Mouse (Mus musculus): ENCODE data around the gene Fam166b. TPM values are rescaled to one million over a fixed set of nuclear protein-coding genes. Genes with fewer than 3 reads are reported as not detected.

The Fam166b gene
- polyA plus RNA-seq, 1 experiment from 2014 or later, result 0.21 TPM

DNA sequence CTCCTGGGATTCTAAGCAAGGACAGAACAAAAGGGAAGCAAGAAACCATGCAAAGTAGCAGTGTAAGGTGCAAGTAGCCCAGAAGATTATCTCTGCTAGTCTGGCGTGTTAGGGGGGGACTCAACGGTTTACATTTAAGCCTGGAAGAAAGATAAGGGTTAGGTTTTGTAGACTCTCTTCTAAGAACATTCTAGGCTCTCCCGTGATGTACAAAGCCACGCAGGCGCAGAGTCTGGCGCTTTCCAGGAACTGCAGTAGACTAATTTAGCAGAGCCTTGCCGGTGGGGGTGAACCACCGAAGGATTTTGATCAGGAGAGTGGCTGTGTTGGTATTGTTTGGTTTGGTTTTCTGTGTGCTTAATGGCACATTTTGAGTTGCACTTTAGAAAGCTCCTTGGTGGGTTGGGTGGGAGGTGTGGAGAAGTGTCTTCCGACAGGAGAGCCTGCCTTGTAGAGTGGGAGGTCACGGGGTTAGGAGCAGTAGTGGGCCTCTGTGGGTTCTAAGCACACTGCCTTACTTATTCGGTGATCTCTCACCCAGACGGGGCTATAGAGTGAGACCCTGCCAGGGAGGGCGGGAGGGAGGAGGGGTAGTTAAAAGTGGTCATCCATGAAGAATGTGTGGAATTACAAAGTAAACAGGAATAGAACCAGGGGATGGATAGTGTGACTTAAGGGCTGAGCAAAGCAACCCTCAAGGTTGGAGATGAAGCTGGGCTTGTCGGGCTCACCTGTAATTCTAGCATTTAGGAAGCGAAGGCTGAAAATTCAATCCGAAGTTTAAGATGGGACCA lies 11.5 kb downstream of the Fam166b start:
- ATAC-seq (replicated peaks; ENCODE audit: extremely low read depth, insufficient read depth, low FRiP score), result no peak
- no peak overlapping the region for H3K4me2 ChIP-seq (ENCODE audit: low read depth, low read length)
- no peak overlapping the region for H3K4me3 ChIP-seq (ENCODE audit: low read length)
- peaks cover 28% of the 10 kb centered on the region for H3K36me3 ChIP-seq (ENCODE audit: control insufficient read depth, insufficient read depth)
- 62% methylated on average over 16 of the region's 16 CpGs for WGBS
- H3K9ac ChIP-seq (ENCODE audit: low read length), result no peak overlapping the region
- no peaks in the 10 kb centered on the region for H3K27me3 ChIP-seq (ENCODE audit: control insufficient read depth, insufficient read depth, low read length)
- H3K27ac ChIP-seq (ENCODE audit: low read length), result no peak overlapping the region
- H3K9me3 ChIP-seq (replicated peaks; ENCODE audit: control insufficient read depth, low read length), result no peaks in the 10 kb centered on the region
- peaks cover 17% of the 10 kb centered on the region for H3K4me1 ChIP-seq (ENCODE audit: control insufficient read depth, insufficient read depth, low read length)

DNA sequence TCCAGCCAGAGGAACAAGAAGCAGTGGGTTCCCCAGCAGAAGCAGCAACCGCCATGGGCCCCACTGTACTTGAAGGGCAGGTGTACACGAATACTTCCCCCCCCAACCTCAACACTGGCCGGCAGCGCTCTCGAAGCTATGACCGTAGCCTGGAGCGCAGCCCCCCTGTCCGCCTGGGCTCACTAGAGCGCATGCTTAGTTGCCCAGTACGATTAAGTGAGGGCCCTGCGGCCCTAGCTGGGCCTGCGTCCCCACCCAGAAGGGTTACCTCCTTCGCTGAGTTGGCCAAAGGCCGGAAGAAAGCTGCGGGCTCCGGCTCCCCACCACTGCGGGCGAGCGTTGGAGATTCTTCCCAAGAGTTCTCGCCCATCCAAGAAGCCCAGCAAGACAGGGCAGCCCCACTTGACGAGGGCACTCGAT lies 12.9 kb downstream of the Fam166b start:
- 94% methylated on average over 22 of the region's 22 CpGs for WGBS
- no peak for ATAC-seq (replicated peaks; ENCODE audit: extremely low read depth, insufficient read depth, low FRiP score)

DNA sequence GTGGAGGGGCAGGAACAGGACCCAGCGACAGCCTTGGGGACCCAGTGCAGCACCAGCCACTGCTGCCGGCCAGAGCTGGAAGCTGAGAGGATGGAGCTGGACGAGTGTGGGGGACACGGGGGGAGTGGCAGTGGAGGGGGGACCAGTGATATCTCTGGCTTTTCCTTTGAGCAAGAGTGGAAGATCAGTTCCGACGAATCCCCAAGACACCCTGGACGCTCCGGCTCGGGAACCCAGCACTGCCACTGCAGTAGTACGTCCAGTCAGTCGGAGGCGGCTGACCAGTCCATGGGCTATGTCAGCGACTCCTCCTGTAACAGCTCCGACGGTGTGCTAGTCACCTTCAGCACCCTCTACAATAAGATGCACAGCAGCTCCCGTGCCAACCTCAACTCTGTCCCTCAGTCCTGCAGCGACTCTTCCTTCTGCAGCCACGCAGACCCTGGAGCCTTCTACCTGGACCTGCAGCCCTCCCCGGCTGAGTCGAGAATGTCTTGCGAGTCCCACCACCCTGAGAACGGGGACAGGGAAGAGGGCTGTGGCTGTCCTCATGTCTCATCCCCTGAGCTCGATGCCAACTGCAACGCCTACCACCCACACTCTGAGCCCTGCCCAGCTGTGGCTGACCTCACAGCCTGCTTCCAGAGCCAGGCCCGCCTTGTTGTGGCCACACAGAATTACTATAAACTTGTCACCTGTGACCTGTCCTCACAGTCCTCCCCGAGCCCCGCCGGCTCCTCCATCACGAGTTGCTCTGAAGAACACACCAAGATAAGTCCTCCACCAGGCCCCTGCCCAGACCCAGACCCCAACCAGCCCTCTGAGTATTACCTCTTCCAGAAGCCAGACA lies 13.5 kb downstream of the Fam166b start:
- Histone ChIP-seq H3K4me2 (ENCODE audit: low read depth, low read length) (no peak overlapping the region), H3K27ac (ENCODE audit: low read length) (no peak overlapping the region), H3K9me3 (replicated peaks; ENCODE audit: control insufficient read depth, low read length) (no peaks in the 10 kb centered on the region), H3K4me1 (ENCODE audit: control insufficient read depth, insufficient read depth, low read length) (peaks cover 17% of the 10 kb centered on the region), H3K36me3 (ENCODE audit: control insufficient read depth, insufficient read depth) (peaks cover 20% of the 10 kb centered on the region), H3K27me3 (ENCODE audit: control insufficient read depth, insufficient read depth, low read length) (no peaks in the 10 kb centered on the region), H3K9ac (ENCODE audit: low read length) (no peak overlapping the region), H3K4me3 (ENCODE audit: low read length) (no peak overlapping the region)
- 80% methylated on average over 29 of the region's 29 CpGs for WGBS
- no peak for ATAC-seq (replicated peaks; ENCODE audit: extremely low read depth, insufficient read depth, low FRiP score)

More for the DNA sequence above, 12.9 kb downstream of the Fam166b start:
- H3K9me3 ChIP-seq (replicated peaks; ENCODE audit: control insufficient read depth, low read length), result no peaks in the 10 kb centered on the region
- H3K9ac ChIP-seq (ENCODE audit: low read length), result no peak overlapping the region
- H3K4me1 ChIP-seq (ENCODE audit: control insufficient read depth, insufficient read depth, low read length), result peaks cover 17% of the 10 kb centered on the region
- H3K36me3 ChIP-seq (ENCODE audit: control insufficient read depth, insufficient read depth), result peaks cover 20% of the 10 kb centered on the region
- H3K4me2 ChIP-seq (ENCODE audit: low read depth, low read length), result no peak overlapping the region
- no peak overlapping the region for H3K4me3 ChIP-seq (ENCODE audit: low read length)
- H3K27me3 ChIP-seq (ENCODE audit: control insufficient read depth, insufficient read depth, low read length), result no peaks in the 10 kb centered on the region
- H3K27ac ChIP-seq (ENCODE audit: low read length), result no peak overlapping the region

DNA sequence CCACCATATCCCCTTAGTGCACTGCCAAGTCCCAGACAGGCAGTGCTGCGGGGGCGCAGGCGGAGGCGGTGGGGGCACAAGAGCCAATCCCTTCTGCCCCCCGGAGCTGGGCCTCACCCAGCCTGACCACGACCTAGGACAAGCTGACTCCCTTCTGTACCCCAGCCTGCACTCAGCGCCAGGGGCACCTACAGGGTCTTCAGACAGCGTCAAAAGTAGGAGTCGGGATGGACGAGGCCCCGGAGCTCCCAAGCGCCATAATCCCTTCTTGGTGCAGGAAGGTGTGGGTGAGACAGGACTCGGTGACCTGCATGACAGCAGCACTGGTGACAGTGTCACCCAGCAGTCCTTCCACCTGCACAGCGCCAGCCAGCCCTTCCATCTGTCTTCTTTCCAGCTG lies 14.2 kb downstream of the Fam166b start:
- Histone ChIP-seq H3K4me2 (ENCODE audit: low read depth, low read length) (no peak overlapping the region), H3K9ac (ENCODE audit: low read length) (no peak overlapping the region), H3K27me3 (ENCODE audit: control insufficient read depth, insufficient read depth, low read length) (no peaks in the 10 kb centered on the region), H3K4me1 (ENCODE audit: control insufficient read depth, insufficient read depth, low read length) (peaks cover 14% of the 10 kb centered on the region), H3K9me3 (replicated peaks; ENCODE audit: control insufficient read depth, low read length) (no peaks in the 10 kb centered on the region), H3K36me3 (ENCODE audit: control insufficient read depth, insufficient read depth) (peaks cover 20% of the 10 kb centered on the region), H3K27ac (ENCODE audit: low read length) (no peak overlapping the region), H3K4me3 (ENCODE audit: low read length) (no peak overlapping the region)
- 84% methylated on average over 14 of the region's 14 CpGs for WGBS
- no peak for ATAC-seq (replicated peaks; ENCODE audit: extremely low read depth, insufficient read depth, low FRiP score)

DNA sequence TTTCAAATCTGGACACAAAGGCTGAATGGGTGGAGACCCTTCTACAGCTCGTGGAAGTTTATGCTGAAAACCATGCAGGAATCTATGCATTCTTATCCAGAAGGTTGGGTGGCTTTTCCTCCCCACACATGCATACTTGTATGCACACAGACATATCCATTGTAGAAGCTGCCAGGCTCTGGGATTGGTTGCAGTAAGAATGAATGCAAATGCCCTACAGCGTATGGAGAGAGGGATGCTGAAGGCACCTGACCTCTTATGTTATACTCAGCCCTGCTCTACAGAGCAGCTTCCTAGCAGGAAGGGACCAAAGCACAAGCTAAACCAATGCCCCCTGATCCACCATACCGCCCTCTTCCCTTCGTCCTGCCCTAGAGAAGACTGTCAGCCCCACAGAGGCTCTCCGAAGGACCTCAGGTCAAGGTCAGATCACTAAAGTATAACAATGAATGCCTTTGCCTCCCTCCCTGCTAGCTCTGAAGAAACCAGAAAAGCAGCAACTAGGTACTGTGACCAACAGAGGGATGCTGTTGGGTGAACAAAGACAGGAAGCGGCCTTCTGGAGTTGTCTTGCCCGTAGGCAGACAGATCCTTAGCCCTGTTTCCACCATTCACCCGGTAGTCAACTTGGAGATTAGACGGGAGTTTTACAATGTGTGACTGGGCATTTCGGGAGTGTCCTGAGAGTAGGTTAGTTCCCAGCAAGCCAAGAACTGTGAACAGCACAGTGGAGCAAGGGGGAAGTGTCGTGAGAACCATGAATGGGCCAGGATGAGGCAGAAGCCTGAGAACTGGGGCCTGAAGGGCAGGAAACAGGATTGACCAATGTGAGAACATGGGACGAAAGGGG lies 21.6 kb downstream of the Fam166b start:
- Histone ChIP-seq H3K27ac (ENCODE audit: low read length) (peak overlapping the region; percentile 74), H3K27me3 (ENCODE audit: control insufficient read depth, insufficient read depth, low read length) (no peaks in the 10 kb centered on the region), H3K9me3 (replicated peaks; ENCODE audit: control insufficient read depth, low read length) (no peaks in the 10 kb centered on the region), H3K4me1 (ENCODE audit: control insufficient read depth, insufficient read depth, low read length) (peaks cover 27% of the 10 kb centered on the region), H3K9ac (ENCODE audit: low read length) (peak overlapping the region; percentile 72), H3K4me2 (ENCODE audit: low read depth, low read length) (peak overlapping the region; percentile 65), H3K4me3 (ENCODE audit: low read length) (peak overlapping the region; percentile 55), H3K36me3 (ENCODE audit: control insufficient read depth, insufficient read depth) (no peaks in the 10 kb centered on the region)
- no peak for ATAC-seq (replicated peaks; ENCODE audit: extremely low read depth, insufficient read depth, low FRiP score)
- 59% methylated on average over 12 of the region's 12 CpGs for WGBS

DNA sequence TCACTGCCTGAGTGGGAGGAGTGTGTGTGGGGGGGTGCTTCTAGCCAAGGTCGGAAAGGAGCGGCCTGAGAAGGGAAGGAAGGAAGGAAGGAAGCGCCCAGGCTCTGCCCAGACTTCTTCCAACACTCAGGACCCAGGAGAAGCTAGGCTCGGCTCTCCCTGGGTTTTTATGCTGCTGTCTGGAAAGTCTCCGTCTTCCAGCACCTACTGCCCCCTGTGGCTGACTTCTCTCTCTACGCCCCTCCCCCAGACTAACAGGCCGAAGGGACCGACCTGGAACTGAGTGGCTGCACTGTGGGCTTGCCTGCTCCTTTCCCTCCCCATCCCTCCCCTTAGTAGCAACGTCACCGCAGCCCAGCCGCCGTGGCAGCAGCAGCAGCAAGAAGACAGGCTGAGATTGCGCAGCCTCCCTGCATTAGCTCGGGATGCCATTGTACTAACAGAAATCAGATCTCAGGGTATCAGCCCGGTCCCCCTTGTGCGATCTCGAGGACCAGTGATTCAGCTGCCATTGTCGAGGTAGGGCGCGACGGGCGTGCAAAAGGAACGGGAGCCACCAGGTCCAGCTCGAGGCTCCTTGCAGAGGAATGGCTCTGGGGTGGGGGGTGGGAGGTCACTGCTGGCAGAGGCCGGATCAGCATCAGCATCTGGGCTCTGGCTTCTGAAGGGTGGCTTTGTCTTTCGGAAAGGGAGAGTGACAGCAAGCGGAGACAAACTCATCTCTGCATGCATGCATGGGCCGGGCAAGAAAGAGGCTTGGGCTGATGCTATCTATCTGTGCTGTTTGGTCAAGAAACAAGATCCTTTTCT lies 22.6 kb downstream of the Fam166b start:
- Histone ChIP-seq H3K9ac (ENCODE audit: low read length) (peak overlapping the region; percentile 72), H3K4me2 (ENCODE audit: low read depth, low read length) (peak overlapping the region; percentile 65), H3K9me3 (replicated peaks; ENCODE audit: control insufficient read depth, low read length) (no peaks in the 10 kb centered on the region), H3K4me3 (ENCODE audit: low read length) (peak overlapping the region; percentile 55), H3K27ac (ENCODE audit: low read length) (peak overlapping the region; percentile 74), H3K4me1 (ENCODE audit: control insufficient read depth, insufficient read depth, low read length) (peaks cover 36% of the 10 kb centered on the region), H3K36me3 (ENCODE audit: control insufficient read depth, insufficient read depth) (no peaks in the 10 kb centered on the region), H3K27me3 (ENCODE audit: control insufficient read depth, insufficient read depth, low read length) (no peaks in the 10 kb centered on the region)
- WGBS, result 2% methylated on average over 28 of the region's 28 CpGs
- ATAC-seq (replicated peaks; ENCODE audit: extremely low read depth, insufficient read depth, low FRiP score), result peak; percentile 96

DNA sequence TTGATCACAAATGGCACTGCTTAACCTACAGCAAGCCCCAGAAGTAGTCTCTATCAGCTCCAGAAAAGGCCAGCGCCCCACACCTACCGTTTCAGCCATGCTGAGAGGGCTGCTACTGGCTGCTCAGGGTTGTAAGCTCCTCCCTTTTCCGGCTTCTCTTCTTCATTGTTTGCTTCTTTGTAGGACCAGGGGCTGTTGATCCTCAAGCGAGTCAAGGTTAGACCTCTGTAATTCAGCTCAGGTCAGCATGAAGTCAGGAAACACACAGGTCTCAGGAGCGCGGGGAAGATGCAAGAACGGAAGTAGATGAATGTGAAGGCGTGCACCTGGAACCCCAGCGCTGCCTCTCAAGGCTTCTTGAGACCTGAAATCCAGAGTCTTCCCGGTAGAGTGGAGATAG lies 24.2 kb downstream of the Fam166b start:
- no peaks in the 10 kb centered on the region for H3K27me3 ChIP-seq (ENCODE audit: control insufficient read depth, insufficient read depth, low read length)
- no peak overlapping the region for H3K27ac ChIP-seq (ENCODE audit: low read length)
- 91% methylated on average over 10 of the region's 10 CpGs for WGBS
- H3K9ac ChIP-seq (ENCODE audit: low read length), result no peak overlapping the region
- no peak for ATAC-seq (replicated peaks; ENCODE audit: extremely low read depth, insufficient read depth, low FRiP score)
- H3K4me3 ChIP-seq (ENCODE audit: low read length), result no peak overlapping the region
- no peaks in the 10 kb centered on the region for H3K9me3 ChIP-seq (replicated peaks; ENCODE audit: control insufficient read depth, low read length)
- H3K36me3 ChIP-seq (ENCODE audit: control insufficient read depth, insufficient read depth), result no peaks in the 10 kb centered on the region
- H3K4me1 ChIP-seq (ENCODE audit: control insufficient read depth, insufficient read depth, low read length), result peaks cover 53% of the 10 kb centered on the region
- no peak overlapping the region for H3K4me2 ChIP-seq (ENCODE audit: low read depth, low read length)

DNA sequence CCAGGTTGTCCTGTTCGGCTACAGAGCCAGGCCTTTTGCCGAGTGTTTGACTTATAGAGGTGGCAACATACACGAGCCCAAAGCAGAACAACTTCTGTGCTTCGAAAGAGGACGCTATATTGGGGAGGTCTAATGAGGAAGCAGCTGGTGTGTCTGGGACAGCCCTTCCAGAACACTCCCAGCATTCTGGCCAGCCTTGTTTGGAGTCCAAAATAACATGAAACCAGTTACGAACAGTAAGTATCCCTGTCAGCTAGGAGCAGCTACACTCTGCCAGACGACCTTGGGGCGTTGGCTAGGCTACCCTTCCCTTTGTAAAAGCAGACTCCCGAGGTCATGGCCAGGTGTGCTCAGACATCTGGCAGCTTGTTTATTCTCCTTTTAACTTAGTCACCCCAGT lies 26.7 kb downstream of the Fam166b start:
- Histone ChIP-seq H3K4me2 (ENCODE audit: low read depth, low read length) (no peak overlapping the region), H3K9me3 (replicated peaks; ENCODE audit: control insufficient read depth, low read length) (no peaks in the 10 kb centered on the region), H3K4me3 (ENCODE audit: low read length) (no peak overlapping the region), H3K4me1 (ENCODE audit: control insufficient read depth, insufficient read depth, low read length) (peaks cover 64% of the 10 kb centered on the region), H3K27ac (ENCODE audit: low read length) (peak overlapping the region; percentile 23; the same call in 1 of the 2 replicates), H3K36me3 (ENCODE audit: control insufficient read depth, insufficient read depth) (no peaks in the 10 kb centered on the region), H3K9ac (ENCODE audit: low read length) (peak overlapping the region; percentile 40), H3K27me3 (ENCODE audit: control insufficient read depth, insufficient read depth, low read length) (no peaks in the 10 kb centered on the region)
- no peak for ATAC-seq (replicated peaks; ENCODE audit: extremely low read depth, insufficient read depth, low FRiP score)
- WGBS, result 60% methylated on average over 9 of the region's 9 CpGs

Data from heart, embryonic 16.5 days (tissue).